Mouse (Mus musculus) hindbrain, embryonic 15.5 days (tissue): Measurements from ENCODE around the gene Olfr341. TPM values are rescaled to one million over a fixed set of nuclear protein-coding genes. Genes with fewer than 3 reads are reported as not detected.

Source experiments
- ATAC-seq: fragments of 200-750 bp; cut with Nextera tagmentation; 2 replicates; pipeline ENCODE4 v1.8.0; 2017; ENCODE audit warnings: low read depth, moderate number of reproducible peaks, moderate TSS enrichment; ENCODE audit not compliant: low FRiP score
- H3K27ac ChIP-seq: fragments of 300-500 bp; sonication (generic); replicated peaks from 2 replicates; pipeline ENCODE4 v1.5.1; 2015; ENCODE audit warnings: mild to moderate bottlenecking, inconsistent platforms
- H3K27me3 ChIP-seq: fragments of 300-500 bp; sonication (generic); 2 replicates; pipeline ENCODE4 v1.6.1; 2015; ENCODE audit warnings: control low read depth, inconsistent platforms
- H3K36me3 ChIP-seq: fragments of 300-500 bp; sonication (generic); 2 replicates; pipeline ENCODE4 v1.6.1; 2015; ENCODE audit warnings: control low read depth, inconsistent platforms
- H3K4me1 ChIP-seq: fragments of 300-500 bp; sonication (generic); replicated peaks from 2 replicates; pipeline ENCODE4 v1.6.1; 2015; ENCODE audit warnings: control low read depth, inconsistent platforms
- H3K4me2 ChIP-seq: fragments of 300-500 bp; sonication (generic); 2 replicates; pipeline ENCODE4 v1.6.1; 2015; ENCODE audit warnings: moderate library complexity, mild to moderate bottlenecking, inconsistent platforms
- H3K4me3 ChIP-seq: fragments of 300-500 bp; sonication (generic); 2 replicates; pipeline ENCODE4 v1.5.1; 2015; ENCODE audit warnings: mild to moderate bottlenecking, inconsistent platforms
- H3K9ac ChIP-seq: fragments of 300-500 bp; sonication (generic); 2 replicates; pipeline ENCODE4 v1.6.1; 2015; ENCODE audit warnings: inconsistent platforms
- H3K9me3 ChIP-seq: fragments of 300-500 bp; sonication (generic); 2 replicates; pipeline ENCODE4 v1.6.1; 2016; ENCODE audit warnings: control low read depth, inconsistent platforms
- WGBS: fragments of 180-500 bp; shearing (Covaris S2); methylation state at CpG from one replicate; pipeline ENCODE4 v1.1.7; 2015; 5-methylcytosine and 5-hydroxymethylcytosine counted together
- polyA plus RNA-seq: library from polyadenylated mRNA; unstranded; fragments of >200 nt; fragmentation: Nextera tagmentation; extraction: Ambion mirVana; gene quantifications from 2 replicates; pipeline ENCODE4 v1.2.1, GENCODE M21; 2015

Gene Olfr341
- not detected in 2 replicates for polyA plus RNA-seq

DNA sequence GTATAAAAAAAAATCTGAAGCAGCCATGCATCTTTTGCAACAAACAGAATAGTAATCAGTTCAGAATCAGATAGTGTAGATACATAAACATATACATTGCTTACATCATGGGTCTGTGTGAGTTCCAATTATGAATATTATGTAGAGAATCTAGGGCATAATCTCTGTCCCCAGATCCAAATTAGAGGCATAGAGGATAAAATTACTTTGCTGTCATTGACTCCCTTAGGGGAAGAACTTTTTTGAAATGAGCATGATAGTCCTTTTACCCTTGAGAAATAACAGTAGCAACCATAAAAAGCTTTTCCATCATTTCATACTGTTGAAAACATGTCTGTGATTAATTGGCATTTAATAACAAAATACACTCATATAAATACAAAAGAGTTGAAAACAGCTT lies at the start of gene Olfr341:
Gene Olfr341, minus strand, starts transcription at position 101 of the 400 bp plus-strand sequence.
- no peaks in the 10 kb centered on the region for H3K4me1 ChIP-seq
- H3K9me3 ChIP-seq: 0 out of 2 replicates have a peak, but pooled peaks cover 7% of the 10 kb centered on the region
- H3K4me2 ChIP-seq: no peak within 1 kb of the TSS
- no peak within 1 kb of the TSS for H3K27ac ChIP-seq
- H3K9ac ChIP-seq: no peak within 1 kb of the TSS
- no peaks in the 10 kb centered on the region for H3K36me3 ChIP-seq
- no peak for ATAC-seq
- no peaks in the 10 kb centered on the region for H3K27me3 ChIP-seq
- no peak within 1 kb of the TSS for H3K4me3 ChIP-seq

DNA sequence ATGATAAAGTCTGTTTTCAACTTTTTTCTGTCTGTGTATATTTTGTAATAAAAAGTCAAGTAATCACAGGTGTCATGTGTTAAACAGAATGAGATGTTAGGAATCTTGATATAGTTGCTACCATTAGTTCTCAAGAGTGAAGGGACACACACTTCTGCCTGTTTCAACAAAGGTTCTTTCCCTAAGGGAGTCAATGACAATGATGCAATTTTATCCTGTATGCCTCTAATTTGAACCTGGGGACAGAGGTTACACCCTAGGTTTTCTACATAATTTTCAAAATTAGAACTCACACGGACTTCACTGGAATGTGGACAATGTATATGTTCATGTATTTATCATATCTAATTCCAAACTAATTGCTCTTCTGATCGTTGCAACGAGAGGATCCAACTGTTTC lies 42.4 kb upstream of the Olfr341 start, which contains the start of gene Olfr342:
Gene Olfr342, plus strand, starts transcription at position 301 of the 400 bp plus-strand sequence.
- H3K27ac ChIP-seq: no peak within 1 kb of the TSS
- no peak within 1 kb of the TSS for H3K9ac ChIP-seq
- WGBS: 73% methylated on average over 3 of the region's 3 CpGs
- H3K4me3 ChIP-seq: no peak within 1 kb of the TSS
- H3K9me3 ChIP-seq: peaks cover 15% of the 10 kb centered on the region; the same call in 1 of the 2 replicates
- H3K4me2 ChIP-seq: no peak within 1 kb of the TSS
- no peaks in the 10 kb centered on the region for H3K27me3 ChIP-seq
- H3K36me3 ChIP-seq: no peaks in the 10 kb centered on the region
- ATAC-seq: no peak
- no peaks in the 10 kb centered on the region for H3K4me1 ChIP-seq

DNA sequence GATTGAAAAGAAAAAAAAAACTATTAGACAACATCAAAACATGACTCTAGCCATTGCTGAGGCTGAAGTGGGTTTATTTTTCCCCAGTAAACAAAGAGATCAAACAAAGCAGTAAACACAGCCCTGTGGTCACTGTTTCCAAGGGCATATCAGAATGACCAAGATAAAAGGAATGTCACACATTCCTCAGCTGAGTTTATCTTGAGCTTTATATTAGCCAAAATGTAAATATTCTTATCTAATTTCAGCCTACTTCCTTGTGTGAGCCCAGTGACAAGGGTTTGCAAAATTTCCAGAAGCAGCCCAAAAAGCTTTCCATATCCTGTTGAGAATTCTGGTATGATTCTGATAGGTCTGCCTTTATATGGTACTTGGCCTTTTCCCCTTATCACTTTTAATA lies 8.6 kb downstream of the Olfr341 start:
- H3K9me3 ChIP-seq: peaks cover 12% of the 10 kb centered on the region; the same call in 1 of the 2 replicates
- no peak overlapping the region for H3K4me2 ChIP-seq
- no peaks in the 10 kb centered on the region for H3K36me3 ChIP-seq
- H3K27ac ChIP-seq: no peak overlapping the region
- H3K27me3 ChIP-seq: no peaks in the 10 kb centered on the region
- no peak overlapping the region for H3K9ac ChIP-seq
- H3K4me3 ChIP-seq: no peak overlapping the region
- no peak for ATAC-seq
- H3K4me1 ChIP-seq: no peaks in the 10 kb centered on the region

- no peak for ATAC-seq
- Histone ChIP-seq H3K27me3 (no peaks in the 10 kb centered on the region), H3K9ac (no peak within 1 kb of the TSS), H3K9me3 (peaks cover 6% of the 10 kb centered on the region; the same call in 1 of the 2 replicates), H3K4me1 (no peaks in the 10 kb centered on the region), H3K27ac (no peak within 1 kb of the TSS), H3K36me3 (no peaks in the 10 kb centered on the region), H3K4me3 (no peak within 1 kb of the TSS), H3K4me2 (no peak within 1 kb of the TSS)
- WGBS: 65% methylated on average over 1 of the region's 1 CpGs
These were observed 30.0 kb downstream of the Olfr341 start, which contains the start of gene Olfr340 for GRCm38 (mm10) chr2:36452287-36452686. Gene Olfr340, plus strand, starts transcription at chr2:36452587.

Other genes with a start within 250 kb of the Olfr341 start
- gene Olfr338, start 108.9 kb downstream of the Olfr341 start, polyA plus RNA-seq: 0.03 TPM in 1 of 2 replicates, not detected in the other
- gene Olfr339, start 63.5 kb downstream of the Olfr341 start, polyA plus RNA-seq: not detected in 2 replicates
- gene Olfr340, start 29.9 kb downstream of the Olfr341 start, polyA plus RNA-seq: not detected in 2 replicates
- gene Olfr342, start 42.5 kb upstream of the Olfr341 start, polyA plus RNA-seq: not detected in 2 replicates
- not detected in 2 replicates for gene Olfr344, start 84.2 kb upstream of the Olfr341 start, polyA plus RNA-seq
- not detected in 2 replicates for gene Olfr345, start 157.6 kb upstream of the Olfr341 start, polyA plus RNA-seq
- not detected in 2 replicates for gene Olfr346, start 203.3 kb upstream of the Olfr341 start, polyA plus RNA-seq
- not detected in 2 replicates for gene Olfr347, start 249.4 kb upstream of the Olfr341 start, polyA plus RNA-seq